Mouse (Mus musculus): Measurements from ENCODE around the gene Vat1.

- no peak for TF ChIP-seq JUN (IDR thresholded peaks at IDR 0.05; ENCODE audit: insufficient read depth, low read depth, low read length)
- TF ChIP-seq RCOR1 (conservative IDR thresholded peaks at IDR 0.05; ENCODE audit: low read depth, low read length) = no peak
- no peak for TF ChIP-seq JUND (conservative IDR thresholded peaks at IDR 0.05; ENCODE audit: low read depth, low read length)
- TF ChIP-seq MAFK (IDR thresholded peaks at IDR 0.05; ENCODE audit: insufficient replicate concordance, low read length) = no peak
- no peak for TF ChIP-seq USF1 (IDR thresholded peaks at IDR 0.05; ENCODE audit: low read depth, low read length)
- TF ChIP-seq ZNF384 (IDR thresholded peaks at IDR 0.05; ENCODE audit: low read depth, low read length) = no peak
- TF ChIP-seq EP300 (IDR thresholded peaks at IDR 0.05; ENCODE audit: low read length) = no peak
- TF ChIP-seq CHD2 (IDR thresholded peaks at IDR 0.05; ENCODE audit: low read length) = no peak
Measured at GRCm38 (mm10) chr11:101457631-101458030, 8.4 kb downstream of the Vat1 start.
